Mouse (Mus musculus) G1E (cell line): Measurements from ENCODE around the gene Cnn2.

Experiments
- CTCF ChIP-seq: IDR thresholded peaks from 2 replicates; pipeline ENCODE4 v1.5.1; 2012; ENCODE audit warnings: low read depth, low read length, inconsistent platforms, mixed read lengths
- GATA1 ChIP-seq: IDR thresholded peaks from 2 replicates; pipeline ENCODE4 v1.6.1; 2012; ENCODE audit warnings: borderline replicate concordance, low read length, inconsistent platforms, mixed read lengths
- POLR2AphosphoS5 ChIP-seq: IDR thresholded peaks from 2 replicates; pipeline ENCODE4 v1.6.1; 2012; ENCODE audit warnings: low read depth, low read length, inconsistent platforms; ENCODE audit not compliant: insufficient replicate concordance

GRCm38 (mm10) chr10:79974087-79974486, 14.3 kb upstream of the Cnn2 start:
- no peak for TF ChIP-seq GATA1
- no peak for TF ChIP-seq CTCF
- no peak for TF ChIP-seq POLR2AphosphoS5
